Mouse (Mus musculus): Measurements from ENCODE around the gene Hspb2. TPM values are rescaled to one million over a fixed set of nuclear protein-coding genes. Genes with fewer than 3 reads are reported as not detected.
A peak's percentile ranks its signal among the peaks of the same experiment; 100 is the strongest.

Hspb2 gene
- polyA plus RNA-seq, 1 experiment: 16.7 TPM

GRCm38 (mm10) chr9:50742261-50742660 lies 9.9 kb downstream of the Hspb2 start:
- TF ChIP-seq CTCF (IDR thresholded peaks at IDR 0.05; ENCODE audit: borderline replicate concordance, control insufficient read depth, extremely low read depth, insufficient read depth, low read length, poor library complexity) (no peak), POLR2A (IDR thresholded peaks at IDR 0.05; ENCODE audit: control insufficient read depth, extremely low read depth, insufficient read depth, low read length, poor library complexity) (no peak)
- H3K4me1 ChIP-seq (replicated peaks; ENCODE audit: control insufficient read depth, insufficient read depth, low read length): peaks cover 10% of the 10 kb centered on the region
- H3K27me3 ChIP-seq (ENCODE audit: control insufficient read depth, insufficient read depth, low read length): no peaks in the 10 kb centered on the region
- H3K4me3 ChIP-seq (ENCODE audit: control insufficient read depth, insufficient read depth, low read length): no peak overlapping the region
- no peak for DNase-seq
- no peak overlapping the region for H3K27ac ChIP-seq (ENCODE audit: control insufficient read depth, insufficient read depth, low read length)
- H3K36me3 ChIP-seq (ENCODE audit: control insufficient read depth, insufficient read depth, low read length): no peaks in the 10 kb centered on the region
- WGBS: 94% methylated on average over 3 of the region's 3 CpGs

- TF ChIP-seq POLR2A (IDR thresholded peaks at IDR 0.05; ENCODE audit: control insufficient read depth, extremely low read depth, insufficient read depth, low read length, poor library complexity) (no peak), CTCF (IDR thresholded peaks at IDR 0.05; ENCODE audit: borderline replicate concordance, control insufficient read depth, extremely low read depth, insufficient read depth, low read length, poor library complexity) (no peak)
- DNase-seq: no peak
- Histone ChIP-seq H3K4me3 (ENCODE audit: control insufficient read depth, insufficient read depth, low read length) (no peak overlapping the region), H3K36me3 (ENCODE audit: control insufficient read depth, insufficient read depth, low read length) (no peaks in the 10 kb centered on the region), H3K27ac (ENCODE audit: control insufficient read depth, insufficient read depth, low read length) (no peak overlapping the region), H3K27me3 (ENCODE audit: control insufficient read depth, insufficient read depth, low read length) (no peaks in the 10 kb centered on the region), H3K4me1 (replicated peaks; ENCODE audit: control insufficient read depth, insufficient read depth, low read length) (peaks cover 9% of the 10 kb centered on the region)
- WGBS: 83% methylated on average over 14 of the region's 14 CpGs
Observed at GRCm38 (mm10) chr9:50740867-50741784, 11.0 kb downstream of the Hspb2 start.

DNA sequence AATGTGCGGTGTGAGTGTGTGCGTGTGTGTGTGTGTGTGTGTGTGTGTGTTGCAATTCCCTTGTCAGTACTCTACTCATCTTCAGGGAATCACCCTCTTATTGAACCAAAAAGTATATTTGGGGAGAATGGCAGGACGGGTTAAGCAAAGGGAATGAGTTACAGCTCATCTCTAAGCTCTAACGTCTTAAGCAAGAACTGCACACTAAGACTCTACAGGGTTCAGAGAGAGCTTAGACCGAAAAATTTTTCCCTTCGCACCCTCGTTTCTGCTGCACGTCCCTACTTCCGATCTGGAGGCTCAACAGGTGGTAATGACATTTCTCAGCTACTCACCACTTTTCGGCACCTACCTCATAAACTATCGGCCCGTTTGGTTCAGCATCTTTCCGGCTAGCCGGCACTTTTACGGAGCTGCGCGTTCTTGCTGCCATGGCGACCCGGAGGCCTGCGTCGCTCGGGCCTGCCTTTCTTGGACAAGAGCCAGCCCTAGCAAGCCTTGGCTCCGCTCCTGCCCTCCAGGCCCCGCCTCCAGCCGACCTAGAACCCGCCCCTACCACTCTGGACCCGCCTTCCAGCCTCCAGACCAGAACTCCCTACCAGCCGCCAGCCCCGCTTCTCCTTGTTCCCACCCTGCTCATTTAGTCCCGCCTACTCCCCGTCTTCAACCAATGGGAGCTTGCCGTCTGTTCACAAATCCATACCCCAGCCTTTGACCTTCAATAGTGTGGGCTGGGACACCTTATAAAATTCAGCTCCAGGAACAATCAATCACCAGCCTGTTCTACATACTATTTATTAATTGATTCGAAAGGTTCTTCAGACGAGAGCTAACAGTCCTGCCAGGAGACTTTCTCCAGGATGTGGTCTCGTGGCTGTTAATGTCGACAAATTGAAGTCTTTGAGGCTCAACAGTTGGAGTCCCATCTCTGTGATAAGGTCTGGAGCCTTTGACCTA lies 13.0 kb downstream of the Hspb2 start, which contains the start of gene Dixdc1:
Gene Dixdc1 (minus strand): TSS at position 604 of the 957 bp plus-strand sequence.
- TF ChIP-seq CTCF (IDR thresholded peaks at IDR 0.05; ENCODE audit: borderline replicate concordance, control insufficient read depth, extremely low read depth, insufficient read depth, low read length, poor library complexity): no peak
- TF ChIP-seq POLR2A (IDR thresholded peaks at IDR 0.05; ENCODE audit: control insufficient read depth, extremely low read depth, insufficient read depth, low read length, poor library complexity): no peak
- Histone ChIP-seq H3K27ac (ENCODE audit: control insufficient read depth, insufficient read depth, low read length) (no peak within 1 kb of the TSS; the same call in 1 of the 2 replicates), H3K27me3 (ENCODE audit: control insufficient read depth, insufficient read depth, low read length) (no peaks in the 10 kb centered on the region), H3K4me3 (ENCODE audit: control insufficient read depth, insufficient read depth, low read length) (peak within 1 kb of the TSS; percentile 25), H3K36me3 (ENCODE audit: control insufficient read depth, insufficient read depth, low read length) (no peaks in the 10 kb centered on the region), H3K4me1 (replicated peaks; ENCODE audit: control insufficient read depth, insufficient read depth, low read length) (peaks cover 9% of the 10 kb centered on the region)
- 9% methylated on average over 36 of the region's 36 CpGs for WGBS
- peak; percentile 81 for DNase-seq

DNA sequence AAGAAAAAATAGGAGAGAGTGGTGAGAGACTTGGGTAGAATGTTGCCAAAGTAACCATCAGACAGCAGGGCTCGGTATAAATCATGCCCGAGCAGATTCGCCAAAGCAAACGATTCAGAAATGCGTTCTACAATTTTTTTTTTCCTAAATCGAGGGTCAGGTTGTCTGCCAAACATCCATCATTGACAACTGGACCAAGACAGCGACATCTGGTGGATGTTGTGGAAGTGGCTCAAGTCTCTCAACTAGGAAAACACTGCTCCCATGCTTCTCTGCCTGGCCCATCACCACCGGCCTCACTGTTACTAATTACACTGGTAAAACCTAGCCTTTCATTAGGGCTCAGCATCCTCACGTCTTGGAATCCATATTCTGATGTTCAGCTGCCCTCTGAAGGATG lies 17.2 kb downstream of the Hspb2 start:
- no peak overlapping the region for H3K27ac ChIP-seq (ENCODE audit: control insufficient read depth, insufficient read depth, low read length)
- no peaks in the 10 kb centered on the region for H3K27me3 ChIP-seq (ENCODE audit: control insufficient read depth, insufficient read depth, low read length)
- no peak overlapping the region for H3K4me3 ChIP-seq (ENCODE audit: control insufficient read depth, insufficient read depth, low read length)
- H3K36me3 ChIP-seq (ENCODE audit: control insufficient read depth, insufficient read depth, low read length): no peaks in the 10 kb centered on the region
- no peak for DNase-seq
- 9% methylated on average over 9 of the region's 9 CpGs for WGBS
- H3K4me1 ChIP-seq (replicated peaks; ENCODE audit: control insufficient read depth, insufficient read depth, low read length): peaks cover 9% of the 10 kb centered on the region
- no peak for TF ChIP-seq CTCF (IDR thresholded peaks at IDR 0.05; ENCODE audit: borderline replicate concordance, control insufficient read depth, extremely low read depth, insufficient read depth, low read length, poor library complexity)
- no peak for TF ChIP-seq POLR2A (IDR thresholded peaks at IDR 0.05; ENCODE audit: control insufficient read depth, extremely low read depth, insufficient read depth, low read length, poor library complexity)

GRCm38 (mm10) chr9:50732560-50732959 lies 19.6 kb downstream of the Hspb2 start:
- Histone ChIP-seq H3K36me3 (ENCODE audit: control insufficient read depth, insufficient read depth, low read length) (no peaks in the 10 kb centered on the region), H3K4me1 (replicated peaks; ENCODE audit: control insufficient read depth, insufficient read depth, low read length) (no peaks in the 10 kb centered on the region; the same call in 1 of the 2 replicates), H3K27ac (ENCODE audit: control insufficient read depth, insufficient read depth, low read length) (no peak overlapping the region), H3K27me3 (ENCODE audit: control insufficient read depth, insufficient read depth, low read length) (peaks cover 6% of the 10 kb centered on the region; the same call in 1 of the 2 replicates), H3K4me3 (ENCODE audit: control insufficient read depth, insufficient read depth, low read length) (no peak overlapping the region)
- 71% methylated on average over 4 of the region's 4 CpGs for WGBS
- DNase-seq: no peak
- TF ChIP-seq POLR2A (IDR thresholded peaks at IDR 0.05; ENCODE audit: control insufficient read depth, extremely low read depth, insufficient read depth, low read length, poor library complexity) (no peak), CTCF (IDR thresholded peaks at IDR 0.05; ENCODE audit: borderline replicate concordance, control insufficient read depth, extremely low read depth, insufficient read depth, low read length, poor library complexity) (no peak)

- DNase-seq: no peak
- Histone ChIP-seq H3K27ac (ENCODE audit: control insufficient read depth, insufficient read depth, low read length) (no peak overlapping the region), H3K27me3 (ENCODE audit: control insufficient read depth, insufficient read depth, low read length) (peaks cover 7% of the 10 kb centered on the region; the same call in 1 of the 2 replicates), H3K4me1 (replicated peaks; ENCODE audit: control insufficient read depth, insufficient read depth, low read length) (no peaks in the 10 kb centered on the region; the same call in 1 of the 2 replicates), H3K36me3 (ENCODE audit: control insufficient read depth, insufficient read depth, low read length) (no peaks in the 10 kb centered on the region), H3K4me3 (ENCODE audit: control insufficient read depth, insufficient read depth, low read length) (no peak overlapping the region)
- no peak for TF ChIP-seq POLR2A (IDR thresholded peaks at IDR 0.05; ENCODE audit: control insufficient read depth, extremely low read depth, insufficient read depth, low read length, poor library complexity)
- no peak for TF ChIP-seq CTCF (IDR thresholded peaks at IDR 0.05; ENCODE audit: borderline replicate concordance, control insufficient read depth, extremely low read depth, insufficient read depth, low read length, poor library complexity)
- WGBS: 30% methylated on average over 4 of the region's 4 CpGs
Observed at GRCm38 (mm10) chr9:50729600-50729999, 22.6 kb downstream of the Hspb2 start.
